Mouse (Mus musculus) ovary, postnatal 36 days (tissue): ENCODE results near the gene Med24.
"Not testable (repeated sequence)": the region's sequence is repeated elsewhere in the genome, so short reads cannot be mapped to it uniquely, and the experiment has no call there.

Experiments used
- DNase-seq: peaks from one replicate; pipeline ENCODE4 v3.0.0; 2022; ENCODE audit warnings: low spot score, mixed read lengths

Gene Med24

DNA sequence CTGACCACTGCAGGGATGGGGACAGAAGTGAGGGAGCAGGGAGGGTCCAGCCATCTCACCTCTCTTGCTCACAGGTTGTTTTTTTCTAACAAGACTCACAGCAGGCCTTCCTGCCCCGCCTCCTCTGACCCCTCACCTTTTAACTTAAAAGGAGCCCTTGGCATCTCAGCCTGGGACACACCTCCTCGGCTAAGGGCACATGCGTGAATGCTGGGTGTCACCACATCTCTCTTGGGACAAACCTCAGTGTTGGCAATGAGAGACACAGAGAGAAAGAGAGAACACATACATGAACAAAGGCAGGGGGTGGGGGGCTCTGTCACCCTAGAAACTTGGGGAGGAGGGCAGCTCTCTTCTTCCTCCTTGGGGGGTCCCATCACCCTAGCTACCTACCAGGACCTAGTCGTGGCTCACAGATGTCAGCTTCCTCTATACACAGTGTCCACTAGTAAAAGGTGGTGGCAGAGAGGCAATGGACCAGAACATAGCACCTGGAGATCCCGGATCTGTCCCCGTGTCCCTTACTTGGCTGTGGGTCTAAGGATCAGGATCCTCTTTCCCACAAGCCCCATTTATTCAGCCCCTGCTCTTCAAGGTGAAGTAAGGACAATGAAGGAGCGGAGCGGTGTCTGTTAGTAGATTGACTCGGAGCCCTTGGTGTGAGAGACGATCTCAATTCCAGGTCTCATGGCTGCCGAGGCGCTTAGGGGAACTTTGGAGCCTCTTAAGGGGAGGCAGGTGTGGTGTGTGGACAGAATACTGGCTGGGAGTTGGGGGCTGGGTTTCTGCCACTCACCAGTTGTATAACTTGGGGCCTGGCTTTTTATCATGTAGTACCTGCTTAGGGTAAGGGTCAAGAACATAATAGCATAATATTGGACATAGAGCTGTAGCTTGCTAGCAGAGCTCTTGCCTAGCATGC is 17.0 kb upstream of the Med24 start:
- DNase-seq, result no peak

- no peak for DNase-seq
Observed at GRCm38 (mm10) chr11:98744456-98745019, 15.3 kb upstream of the Med24 start.

DNA sequence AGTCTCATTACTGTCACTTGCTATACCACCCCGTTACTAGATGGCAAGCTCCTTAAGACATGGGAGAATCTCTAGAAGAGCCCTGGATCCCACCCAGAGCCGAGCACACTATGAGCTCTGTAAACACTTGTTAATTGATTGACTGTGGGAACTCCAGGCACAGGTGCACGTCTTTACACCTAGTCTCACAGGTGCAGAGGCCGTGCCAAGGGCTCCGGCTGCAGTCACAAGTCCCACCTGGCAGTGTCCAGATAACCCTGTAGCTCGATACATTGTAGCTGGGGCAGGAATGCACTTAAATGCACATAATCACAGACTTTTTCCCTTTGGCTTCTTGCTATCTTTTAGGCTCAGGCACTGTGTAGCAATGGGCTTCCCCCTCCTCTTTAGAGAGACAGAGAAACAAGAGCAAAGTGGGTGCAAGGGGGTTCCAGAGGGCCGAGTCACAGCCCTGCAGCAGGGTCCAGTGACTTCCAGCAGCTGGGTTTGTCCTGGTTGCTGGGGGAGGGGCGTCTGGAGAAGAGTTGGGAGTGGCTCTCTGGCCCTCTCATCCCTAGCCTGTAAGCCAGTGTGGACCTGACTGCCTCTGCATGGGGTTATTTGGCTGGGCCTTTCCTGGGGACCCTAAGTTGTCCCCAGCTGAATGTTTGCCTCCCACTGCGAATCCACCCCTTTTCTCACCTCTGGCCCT is 14.6 kb upstream of the Med24 start:
- DNase-seq, result peak; percentile 65

GRCm38 (mm10) chr11:98742397-98743291 is 13.4 kb upstream of the Med24 start:
- no peak for DNase-seq

DNA sequence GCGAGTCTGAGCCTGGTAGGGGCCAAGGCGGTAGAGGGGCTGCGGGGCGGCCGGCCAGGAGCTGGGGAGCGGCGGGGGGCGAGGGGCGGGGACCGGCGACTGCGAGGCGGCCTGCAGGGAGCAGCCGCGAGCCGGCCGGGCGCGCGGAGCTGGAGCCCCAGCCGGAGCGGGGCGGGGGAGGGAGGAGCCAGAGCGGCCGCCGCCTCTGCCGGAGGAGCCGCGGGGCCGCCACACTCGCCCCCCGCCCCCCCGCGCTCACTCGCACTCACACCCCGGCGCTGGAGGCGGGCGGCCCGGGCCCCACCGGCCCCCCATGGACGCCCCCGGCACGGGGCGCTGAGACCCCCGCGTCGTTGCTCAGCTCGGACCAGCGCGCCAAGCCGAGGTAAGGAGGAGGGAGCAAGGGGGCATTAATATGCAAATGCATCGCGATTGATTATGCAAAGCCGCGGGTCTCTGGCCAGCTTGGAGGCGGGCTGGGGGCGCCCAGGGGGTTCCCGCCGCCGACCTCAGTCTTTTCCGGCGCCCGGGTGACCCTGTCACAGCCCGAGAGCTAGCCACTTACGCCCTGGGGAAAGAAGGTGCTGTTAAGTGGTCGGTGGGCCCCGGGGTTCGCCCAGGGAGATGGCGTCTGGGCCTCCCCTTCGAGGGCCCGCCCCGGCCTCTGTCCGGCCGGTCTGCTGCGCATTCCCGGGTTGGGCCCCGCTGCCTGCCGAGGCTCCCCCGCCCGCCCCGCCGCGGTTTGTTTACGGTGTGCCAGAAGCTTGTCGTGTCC is 12.6 kb upstream of the Med24 start:
- DNase-seq, result peak; percentile 87

- no peak for DNase-seq
Observed at GRCm38 (mm10) chr11:98741051-98741620, 11.9 kb upstream of the Med24 start.

DNA sequence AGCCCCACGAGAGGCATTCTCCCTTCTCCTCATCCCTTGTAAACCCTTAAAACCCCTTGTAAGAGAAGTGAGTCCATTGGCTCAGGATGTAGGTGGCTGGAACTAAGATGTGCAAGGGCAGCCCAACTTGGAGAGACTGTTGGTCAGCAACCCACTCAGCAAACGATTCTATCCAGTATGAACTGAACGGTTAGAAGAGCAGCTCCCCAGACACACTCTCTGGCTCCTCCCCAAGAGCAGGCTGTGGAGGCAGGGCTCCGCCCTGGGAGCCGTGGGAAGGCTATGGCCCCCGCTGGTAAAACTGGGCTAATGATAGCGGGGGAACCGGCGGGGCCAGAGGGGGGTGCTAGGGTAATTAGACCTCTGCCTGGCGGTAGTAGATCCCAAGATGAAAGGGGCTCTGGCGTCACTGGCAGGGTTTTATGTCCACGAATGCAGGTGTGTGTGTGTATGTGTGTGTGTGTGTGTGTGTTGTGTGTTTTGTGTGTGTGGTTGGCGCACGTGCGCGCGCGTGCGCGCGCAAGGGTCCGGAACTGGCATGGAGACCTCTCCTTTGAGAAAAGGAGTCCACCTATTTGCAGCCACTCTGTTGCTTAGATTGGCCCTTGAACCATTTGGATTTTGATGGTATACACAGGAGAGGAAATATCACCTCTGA is 11.3 kb upstream of the Med24 start, which contains the start of gene Thra:
Gene Thra (plus strand): TSS at position 246 of the 658 bp plus-strand sequence.
- DNase-seq, result peak; percentile 78

DNA sequence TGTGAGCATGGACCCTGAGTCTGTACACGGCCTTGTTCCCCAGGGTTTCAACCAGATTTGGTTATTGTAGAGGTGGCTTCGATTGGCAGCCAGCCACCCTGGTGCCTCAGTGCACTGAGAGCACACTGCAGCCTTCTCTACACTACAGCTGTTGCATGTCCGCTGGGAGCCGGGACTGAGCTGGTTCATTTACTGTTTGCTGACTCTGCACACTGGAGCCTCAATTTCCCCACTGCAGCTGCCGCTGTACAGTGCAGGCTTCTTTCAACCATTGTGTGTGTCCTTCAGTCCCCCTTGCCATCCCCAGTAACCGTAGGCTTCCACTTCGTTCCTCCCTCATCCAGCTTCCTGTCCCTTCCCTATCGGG is 10.8 kb upstream of the Med24 start:
- peak; percentile 38 for DNase-seq

GRCm38 (mm10) chr11:98738925-98739324 is 9.7 kb upstream of the Med24 start:
- DNase-seq, result no peak

DNA sequence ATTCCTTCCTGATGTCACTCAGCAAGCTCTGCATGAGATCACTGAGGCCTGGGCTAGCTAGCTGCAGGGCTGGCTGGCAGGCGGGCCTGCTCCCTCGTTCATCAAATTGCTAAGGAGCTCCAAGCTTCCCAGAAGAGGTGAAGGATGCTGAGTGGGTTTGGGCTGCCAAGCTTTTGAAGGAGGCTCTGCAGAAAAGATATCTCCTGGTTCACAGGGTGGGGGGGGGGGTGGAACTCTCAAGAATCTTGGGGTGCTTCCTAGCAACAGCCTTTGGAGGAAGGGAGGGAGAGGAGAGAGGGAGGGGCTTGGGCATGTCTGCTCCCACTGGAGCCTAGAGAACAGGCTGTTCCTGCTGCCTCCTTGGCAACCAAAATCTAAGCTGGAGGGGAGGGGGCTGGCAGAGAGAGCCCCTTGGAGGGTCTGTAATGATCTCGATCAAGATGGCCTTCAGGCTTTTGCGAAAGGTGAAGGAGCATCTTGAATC is 9.2 kb upstream of the Med24 start:
- DNase-seq, result no peak

DNA sequence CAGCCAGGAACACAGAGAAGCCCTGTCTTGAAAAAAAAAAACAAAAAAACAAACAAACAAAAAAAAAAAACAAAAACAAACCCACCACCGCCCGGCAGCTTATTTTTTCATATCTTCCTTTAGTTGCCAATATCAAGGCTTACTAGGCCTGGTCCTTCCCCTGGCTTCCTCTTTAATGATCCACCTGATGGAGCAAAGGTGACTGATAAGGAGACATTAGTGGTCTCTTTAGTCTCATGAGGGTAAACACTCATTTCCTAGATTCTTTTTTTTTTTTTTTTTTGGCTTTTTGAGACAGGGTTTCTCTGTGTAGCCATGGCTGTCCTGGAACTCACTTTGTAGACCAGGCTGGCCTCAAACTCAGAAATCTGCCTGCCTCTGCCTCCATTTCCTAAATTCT is 8.0 kb upstream of the Med24 start:
- not testable (repeated sequence) for DNase-seq

DNA sequence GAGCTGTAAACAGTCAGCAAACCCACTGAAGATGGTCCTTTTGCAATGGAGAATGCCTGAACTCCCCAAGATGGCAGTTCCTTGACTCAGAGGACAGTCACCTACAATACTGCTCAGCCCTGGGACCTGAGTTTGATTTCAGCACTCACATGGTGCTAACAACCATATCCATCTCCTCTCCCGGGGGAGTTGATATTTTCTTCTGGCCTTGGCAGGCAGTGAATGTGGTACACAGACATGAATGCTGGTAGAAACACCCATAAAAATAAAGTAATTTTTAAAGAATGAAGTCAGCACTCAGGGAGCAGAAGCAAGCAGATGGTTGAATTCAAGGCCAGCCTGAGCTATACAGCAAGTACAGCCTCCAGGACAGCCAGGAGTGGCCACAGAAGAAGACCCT is 6.9 kb upstream of the Med24 start:
- no peak for DNase-seq

DNA sequence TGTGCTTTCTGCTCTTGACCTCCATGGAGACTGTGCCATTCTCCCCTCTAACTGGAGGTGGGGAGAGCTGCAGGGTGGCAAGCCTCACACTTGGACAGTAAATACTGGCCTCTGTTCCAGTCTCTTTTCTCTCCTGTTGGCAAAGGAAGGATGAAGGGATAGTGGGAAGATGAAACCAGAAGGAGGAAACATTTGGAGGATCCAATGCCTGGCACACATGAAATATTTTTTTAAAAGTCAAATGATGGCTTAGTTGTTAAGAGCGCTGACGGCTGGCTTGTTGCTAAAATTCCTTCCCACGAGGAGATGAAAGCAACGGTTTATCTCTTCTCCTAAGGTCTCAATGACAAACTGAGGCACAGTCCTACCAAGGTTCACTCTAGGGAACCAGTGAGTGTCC is 5.9 kb upstream of the Med24 start:
- DNase-seq, result no peak

DNA sequence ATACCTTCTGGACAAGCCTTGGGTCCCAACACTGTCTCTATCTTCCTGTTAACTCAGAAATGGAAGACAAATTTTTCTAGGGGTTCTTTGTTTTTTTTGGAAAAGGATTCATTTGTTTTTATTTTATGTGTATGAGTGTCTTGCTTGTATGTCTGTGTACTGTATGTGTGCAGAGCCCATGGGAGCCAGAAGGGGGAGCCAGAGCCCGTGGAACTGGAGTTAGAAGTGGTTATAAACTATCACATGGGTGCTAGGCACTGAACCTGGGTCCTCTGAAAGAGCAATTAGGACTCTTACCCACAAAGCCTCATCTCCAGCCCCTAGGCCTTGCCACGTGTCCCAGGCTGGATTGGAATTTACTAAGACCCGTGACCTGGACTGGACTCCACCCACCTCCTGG is 4.8 kb upstream of the Med24 start:
- no peak for DNase-seq

DNA sequence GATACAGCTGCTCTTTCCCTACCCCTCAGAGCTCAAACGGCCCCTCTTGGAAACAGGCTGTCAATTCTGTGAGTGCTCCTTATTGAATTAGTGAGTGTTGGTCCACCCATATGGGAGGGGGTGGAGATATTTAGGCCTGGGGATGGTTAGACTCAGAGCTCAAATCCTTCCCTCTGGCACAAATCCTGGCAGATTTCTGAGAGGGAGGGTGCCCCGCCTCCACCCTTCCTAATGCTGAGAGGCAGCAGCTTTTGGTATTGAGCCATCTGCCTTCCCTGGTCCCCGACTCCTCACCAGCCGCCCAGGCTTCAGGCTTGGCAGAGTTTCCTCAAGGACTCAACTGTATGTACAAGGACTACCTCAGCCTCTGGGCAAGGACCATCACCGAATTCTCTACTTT is 1.9 kb upstream of the Med24 start:
- no peak for DNase-seq

DNA sequence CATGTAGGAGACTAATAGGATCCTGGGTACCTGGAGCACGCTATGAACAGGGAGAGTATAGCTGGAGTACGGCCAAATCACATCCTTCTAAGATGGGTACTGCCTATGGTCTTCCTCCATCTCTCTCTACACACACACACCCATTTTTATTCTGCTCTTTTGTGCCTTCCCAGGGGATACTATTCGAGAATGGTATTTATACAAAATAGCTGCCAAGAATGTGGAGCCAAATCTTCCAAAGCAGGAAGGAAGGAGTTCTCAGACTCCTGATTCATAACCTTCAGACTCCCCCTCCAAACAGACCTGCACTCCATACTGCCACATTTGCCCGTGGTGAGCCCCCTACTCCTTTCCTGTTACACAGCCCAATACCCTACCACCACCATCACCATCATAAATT is 1.5 kb upstream of the Med24 start:
- no peak for DNase-seq

- DNase-seq, result no peak
Observed at GRCm38 (mm10) chr11:98725926-98726506, 3.2 kb downstream of the Med24 start.

DNA sequence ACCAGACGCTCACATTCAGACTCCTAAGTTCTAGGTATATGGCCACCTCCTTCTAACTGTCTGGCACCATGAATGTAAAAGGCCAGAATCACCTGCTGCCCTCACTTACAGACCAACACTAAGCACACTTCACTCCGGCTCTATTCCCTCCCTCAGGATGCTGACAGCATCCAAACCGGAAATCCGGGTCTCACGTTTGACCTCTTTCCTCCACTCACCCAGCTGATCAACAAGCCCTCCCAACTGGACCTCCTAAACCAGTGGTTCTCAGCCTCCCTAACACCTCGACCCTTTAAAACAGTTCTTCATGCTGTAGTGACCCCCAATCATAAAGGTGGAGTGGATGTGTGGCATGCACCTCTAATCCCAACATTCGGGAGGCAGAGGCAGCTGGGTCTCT is 6.1 kb downstream of the Med24 start:
- DNase-seq, result no peak

DNA sequence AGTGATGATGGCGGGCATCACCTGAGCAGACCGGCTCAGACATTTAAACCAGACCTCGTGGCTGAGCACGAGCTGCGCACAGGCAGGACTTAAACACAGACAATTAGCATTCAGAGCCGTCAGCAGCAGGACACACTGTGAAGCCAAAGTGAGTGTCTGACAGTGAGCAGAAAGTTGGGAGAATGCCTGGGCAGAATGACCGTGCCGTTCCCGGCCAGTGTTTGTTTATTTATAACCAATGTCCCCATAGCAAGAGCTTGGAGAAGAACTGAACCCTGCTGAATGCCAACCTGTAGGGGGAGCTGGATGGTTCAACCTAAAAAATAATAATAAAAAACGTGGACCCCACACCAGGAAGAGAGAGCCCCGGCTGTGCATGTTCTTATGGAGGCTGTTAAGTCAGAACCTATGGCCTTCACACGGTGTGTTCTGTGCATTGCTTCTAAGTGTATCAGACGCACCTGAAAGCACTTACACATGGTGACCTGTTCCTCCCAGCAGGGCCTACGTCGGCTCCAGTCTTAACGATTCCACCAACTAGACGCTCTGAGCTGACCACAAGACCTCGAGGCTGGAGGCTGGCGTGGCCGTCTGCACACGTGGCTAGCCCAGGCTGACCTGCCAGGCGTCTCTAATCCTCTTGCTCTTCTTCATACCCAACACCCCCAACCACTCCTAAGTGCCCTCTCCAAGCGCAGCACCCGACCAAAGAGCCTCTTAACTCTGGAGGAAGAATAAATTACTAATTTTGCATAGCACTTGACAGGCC is 7.6 kb downstream of the Med24 start:
- peak; percentile 60 for DNase-seq
